Mouse (Mus musculus) stomach, postnatal 0 days (tissue): ENCODE data around the gene Nt5dc1. TPM values are rescaled to one million over a fixed set of nuclear protein-coding genes. Genes with fewer than 3 reads are reported as not detected.
A peak's percentile ranks its signal among the peaks of the same experiment; 100 is the strongest.
"Not testable (repeated sequence)": the region's sequence is repeated elsewhere in the genome, so short reads cannot be mapped to it uniquely, and the experiment has no call there.

Experiments used
- ATAC-seq: fragments of 200-750 bp; cut with Nextera tagmentation; 2 replicates; pipeline ENCODE4 v1.8.0; 2017; ENCODE audit not compliant: low FRiP score, low TSS enrichment
- DNase-seq: peaks from one replicate; pipeline ENCODE4 v3.0.0-alpha.2; 2016; ENCODE audit warnings: low spot score
- H3K27ac ChIP-seq: fragments of 300-500 bp; sonication (generic); replicated peaks from 2 replicates; pipeline ENCODE4 v1.5.1; 2014; ENCODE audit warnings: mild to moderate bottlenecking, control low read depth
- H3K27me3 ChIP-seq: fragments of 300-500 bp; sonication (generic); 2 replicates; pipeline ENCODE4 v1.6.1; 2014; ENCODE audit warnings: low read length; ENCODE audit not compliant: control insufficient read depth, insufficient read depth
- H3K36me3 ChIP-seq: fragments of 300-500 bp; sonication (generic); 2 replicates; pipeline ENCODE4 v1.6.1; 2014; ENCODE audit warnings: low read length, mixed read lengths; ENCODE audit not compliant: control insufficient read depth, insufficient read depth
- H3K4me1 ChIP-seq: fragments of 300-500 bp; sonication (generic); replicated peaks from 2 replicates; pipeline ENCODE4 v1.6.1; 2014; ENCODE audit warnings: antibody characterized with exemption; ENCODE audit not compliant: control insufficient read depth, insufficient read depth
- H3K4me2 ChIP-seq: fragments of 300-500 bp; sonication (generic); replicated peaks from 2 replicates; pipeline ENCODE4 v1.6.1; 2014; ENCODE audit warnings: low read depth, mild to moderate bottlenecking, control low read depth, moderate library complexity
- H3K4me3 ChIP-seq: fragments of 300-500 bp; sonication (generic); 2 replicates; pipeline ENCODE4 v1.5.1; 2014; ENCODE audit warnings: low read depth, low read length, control low read depth
- H3K9ac ChIP-seq: fragments of 300-500 bp; sonication (generic); 2 replicates; pipeline ENCODE4 v1.6.1; 2014; ENCODE audit warnings: mild to moderate bottlenecking, low read length, control low read depth, mixed read lengths
- H3K9me3 ChIP-seq: fragments of 300-500 bp; sonication (generic); 2 replicates; pipeline ENCODE4 v1.6.1; 2016; ENCODE audit warnings: low read length; ENCODE audit not compliant: control insufficient read depth
- CTCF ChIP-seq: IDR thresholded peaks from 2 replicates; pipeline ENCODE4 v1.5.1; 2016; ENCODE audit warnings: antibody characterized with exemption, low read depth, mild to moderate bottlenecking, moderate library complexity
- EP300 ChIP-seq: optimal IDR thresholded peaks from 2 replicates; pipeline ENCODE3; 2016; ENCODE audit warnings: antibody characterized with exemption
- WGBS: fragments of 180-500 bp; shearing (Covaris S2); extraction: QIAGEN DNeasy Blood & Tissue Kit; methylation state at CpG from one replicate; pipeline ENCODE4 v1.1.7; 2014; 5-methylcytosine and 5-hydroxymethylcytosine counted together
- polyA plus RNA-seq: library from polyadenylated mRNA; unstranded; fragments of >200 nt; fragmentation: Nextera tagmentation; extraction: Ambion mirVana; gene quantifications from 2 replicates; pipeline ENCODE4 v1.2.1, GENCODE M21; 2015

Gene Nt5dc1
- polyA plus RNA-seq, 1 experiment from 2014 or later, result 12.4 TPM

- H3K9me3 ChIP-seq, result no peaks in the 10 kb centered on the region
- no peak overlapping the region for H3K9ac ChIP-seq
- H3K27ac ChIP-seq, result no peak overlapping the region
- no peaks in the 10 kb centered on the region for H3K36me3 ChIP-seq
- no peaks in the 10 kb centered on the region for H3K4me1 ChIP-seq
- ATAC-seq (no peak), DNase-seq (peak; percentile 19)
- H3K4me3 ChIP-seq, result no peak overlapping the region
- WGBS, result 31% methylated on average over 7 of the region's 7 CpGs
- TF ChIP-seq CTCF (no peak), EP300 (no peak)
- no peaks in the 10 kb centered on the region for H3K27me3 ChIP-seq
- no peak overlapping the region for H3K4me2 ChIP-seq
Measured at GRCm38 (mm10) chr10:34271681-34272080, 146.7 kb downstream of the Nt5dc1 start.

- WGBS, result 71% methylated on average over 5 of the region's 5 CpGs
- H3K4me2 ChIP-seq, result no peak overlapping the region
- H3K27me3 ChIP-seq, result no peaks in the 10 kb centered on the region
- H3K9ac ChIP-seq, result no peak overlapping the region
- no peaks in the 10 kb centered on the region for H3K9me3 ChIP-seq
- DNase-seq (no peak), ATAC-seq (no peak)
- no peak overlapping the region for H3K4me3 ChIP-seq
- H3K27ac ChIP-seq, result no peak overlapping the region
- no peaks in the 10 kb centered on the region for H3K36me3 ChIP-seq
- TF ChIP-seq CTCF, result no peak
- TF ChIP-seq EP300, result no peak
- no peaks in the 10 kb centered on the region for H3K4me1 ChIP-seq
Measured at GRCm38 (mm10) chr10:34267312-34268070, 150.9 kb downstream of the Nt5dc1 start.

- TF ChIP-seq EP300 (no peak), CTCF (no peak)
- Histone ChIP-seq H3K4me3 (no peak overlapping the region), H3K27me3 (no peaks in the 10 kb centered on the region), H3K36me3 (no peaks in the 10 kb centered on the region), H3K9me3 (no peaks in the 10 kb centered on the region), H3K4me1 (no peaks in the 10 kb centered on the region), H3K27ac (no peak overlapping the region), H3K4me2 (no peak overlapping the region), H3K9ac (no peak overlapping the region)
- WGBS, result 85% methylated on average over 4 of the region's 4 CpGs
- no peak for DNase-seq
- no peak for ATAC-seq
Measured at GRCm38 (mm10) chr10:34265106-34265505, 153.2 kb downstream of the Nt5dc1 start.

GRCm38 (mm10) chr10:34252833-34253232 is 165.5 kb downstream of the Nt5dc1 start:
- WGBS, result 93% methylated on average over 9 of the region's 9 CpGs
- not testable (repeated sequence) for H3K4me1 ChIP-seq, H3K9me3 ChIP-seq, ATAC-seq, H3K4me2 ChIP-seq, H3K27ac ChIP-seq, DNase-seq, H3K4me3 ChIP-seq, H3K27me3 ChIP-seq, H3K9ac ChIP-seq, H3K36me3 ChIP-seq

DNA sequence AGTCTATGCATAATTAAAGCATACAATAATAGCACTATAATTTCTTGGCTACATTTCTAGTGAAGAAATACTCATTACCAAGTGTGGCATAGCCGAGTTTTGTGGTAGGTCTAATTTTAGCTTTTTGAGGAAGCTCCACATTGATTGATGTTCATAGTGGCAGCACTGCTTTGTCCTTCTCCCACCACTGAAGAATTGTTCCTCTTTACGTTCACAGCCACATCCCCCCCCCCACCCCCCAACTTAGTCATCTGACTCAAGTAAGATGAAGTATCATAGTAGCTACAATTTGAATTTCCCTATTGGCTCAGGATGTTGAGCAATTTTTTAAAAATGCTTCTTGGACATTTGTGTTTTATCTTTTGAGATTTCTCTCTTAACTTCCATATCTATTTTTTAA is 168.8 kb downstream of the Nt5dc1 start:
- ATAC-seq (no peak), DNase-seq (no peak)
- no peaks in the 10 kb centered on the region for H3K27me3 ChIP-seq
- no peak overlapping the region for H3K9ac ChIP-seq
- H3K4me2 ChIP-seq, result no peak overlapping the region
- H3K9me3 ChIP-seq, result no peaks in the 10 kb centered on the region
- no peak for TF ChIP-seq CTCF
- H3K36me3 ChIP-seq, result no peaks in the 10 kb centered on the region
- no peak overlapping the region for H3K27ac ChIP-seq
- 35% methylated on average over 2 of the region's 2 CpGs for WGBS
- H3K4me3 ChIP-seq, result no peak overlapping the region
- no peaks in the 10 kb centered on the region for H3K4me1 ChIP-seq

DNA sequence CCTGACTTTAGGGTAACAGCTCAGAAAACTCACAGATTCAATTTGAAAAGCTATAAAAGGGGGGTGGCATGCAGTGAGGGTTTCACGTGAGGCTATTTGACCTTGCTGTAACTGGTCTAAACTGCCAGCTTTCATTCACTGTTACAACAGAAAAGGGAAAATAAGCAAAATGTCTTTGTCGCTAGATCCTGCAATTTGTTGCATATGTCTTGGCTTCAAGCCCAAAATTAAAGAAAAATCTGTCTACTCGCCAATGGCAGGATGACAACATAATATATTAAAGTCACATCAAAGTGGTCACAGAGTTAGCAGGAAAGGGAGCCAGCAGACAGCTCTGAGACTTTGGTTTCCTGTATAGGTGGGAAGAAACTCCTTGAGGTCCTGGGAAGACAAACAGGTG is 170.6 kb downstream of the Nt5dc1 start:
- Histone ChIP-seq H3K4me2 (no peak overlapping the region), H3K4me1 (no peaks in the 10 kb centered on the region), H3K27ac (no peak overlapping the region), H3K27me3 (no peaks in the 10 kb centered on the region), H3K36me3 (no peaks in the 10 kb centered on the region), H3K9ac (no peak overlapping the region), H3K4me3 (no peak overlapping the region), H3K9me3 (no peaks in the 10 kb centered on the region)
- DNase-seq, result no peak
- WGBS, result 25% methylated on average over 3 of the region's 3 CpGs
- ATAC-seq, result no peak
- no peak for TF ChIP-seq CTCF
- TF ChIP-seq EP300, result no peak
